Mouse (Mus musculus) heart, postnatal 0 days (tissue): ENCODE measurements around the gene Hspb11. TPM values are rescaled to one million over a fixed set of nuclear protein-coding genes. Genes with fewer than 3 reads are reported as not detected.
A peak's percentile ranks its signal among the peaks of the same experiment; 100 is the strongest.

Experiments used
- ATAC-seq: fragments of 200-750 bp; cut with Nextera tagmentation; 2 replicates; pipeline ENCODE4 v1.8.0; 2017; ENCODE audit warnings: low read depth, moderate number of reproducible peaks, moderate library complexity; ENCODE audit not compliant: insufficient read depth
- DNase-seq: peaks from one replicate; pipeline ENCODE4 v3.0.0-alpha.2; 2016; ENCODE audit warnings: low spot score
- H3K27ac ChIP-seq: fragments of 300-500 bp; sonication (generic); 2 replicates; pipeline ENCODE4 v1.5.1; 2014; ENCODE audit warnings: low read depth, mild to moderate bottlenecking
- H3K27me3 ChIP-seq: fragments of 300-500 bp; sonication (generic); 2 replicates; pipeline ENCODE4 v1.6.1; 2014; ENCODE audit warnings: low read length, mixed read lengths; ENCODE audit not compliant: control insufficient read depth, insufficient read depth
- H3K36me3 ChIP-seq: fragments of 300-500 bp; sonication (generic); replicated peaks from 2 replicates; pipeline ENCODE4 v1.6.1; 2014; ENCODE audit warnings: low read length, mixed read lengths; ENCODE audit not compliant: control insufficient read depth, insufficient read depth
- H3K4me1 ChIP-seq: fragments of 300-500 bp; sonication (generic); 2 replicates; pipeline ENCODE4 v1.6.1; 2014; ENCODE audit warnings: antibody characterized with exemption; ENCODE audit not compliant: control insufficient read depth, insufficient read depth
- H3K4me2 ChIP-seq: fragments of 300-500 bp; sonication (generic); 2 replicates; pipeline ENCODE4 v1.6.1; 2014; ENCODE audit warnings: low read depth, mild to moderate bottlenecking, low read length, moderate library complexity
- H3K4me3 ChIP-seq: fragments of 300-500 bp; sonication (generic); 2 replicates; pipeline ENCODE4 v1.5.1; 2014; ENCODE audit warnings: low read depth, low read length
- H3K9ac ChIP-seq: fragments of 300-500 bp; sonication (generic); replicated peaks from 2 replicates; pipeline ENCODE4 v1.6.1; 2014; ENCODE audit warnings: low read depth, low read length, mixed read lengths
- H3K9me3 ChIP-seq: fragments of 300-500 bp; sonication (generic); replicated peaks from 2 replicates; pipeline ENCODE4 v1.6.1; 2016; ENCODE audit warnings: low read length; ENCODE audit not compliant: control insufficient read depth
- CTCF ChIP-seq: IDR thresholded peaks from 2 replicates; pipeline ENCODE4 v1.5.1; 2016; ENCODE audit warnings: antibody characterized with exemption, control low read depth, low read depth
- EP300 ChIP-seq: IDR thresholded peaks from 2 replicates; pipeline ENCODE4 v1.6.1; 2016; ENCODE audit warnings: antibody characterized with exemption, low read depth
- WGBS: fragments of 180-500 bp; shearing (Covaris S2); extraction: QIAGEN DNeasy Blood & Tissue Kit; methylation state at CpG from one replicate; pipeline ENCODE4 v1.1.7; 2014; 5-methylcytosine and 5-hydroxymethylcytosine counted together
- polyA plus RNA-seq: library from polyadenylated mRNA; unstranded; fragments of >200 nt; fragmentation: Nextera tagmentation; extraction: Ambion mirVana; gene quantifications from 2 replicates; pipeline ENCODE4 v1.2.1, GENCODE M21; 2015
- total RNA-seq: library from RNA; depleted of rRNA; stranded (reverse); fragments of >200 nt; gene quantifications from 2 replicates; pipeline ENCODE4 v1.2.3, GENCODE M21; 2014; ENCODE audit warnings: low replicate concordance; rRNA removed

The Hspb11 gene
- total RNA-seq (4.9 and 37.5 TPM in 2 replicates), polyA plus RNA-seq (35.0 and 35.6 TPM in 2 replicates)

DNA sequence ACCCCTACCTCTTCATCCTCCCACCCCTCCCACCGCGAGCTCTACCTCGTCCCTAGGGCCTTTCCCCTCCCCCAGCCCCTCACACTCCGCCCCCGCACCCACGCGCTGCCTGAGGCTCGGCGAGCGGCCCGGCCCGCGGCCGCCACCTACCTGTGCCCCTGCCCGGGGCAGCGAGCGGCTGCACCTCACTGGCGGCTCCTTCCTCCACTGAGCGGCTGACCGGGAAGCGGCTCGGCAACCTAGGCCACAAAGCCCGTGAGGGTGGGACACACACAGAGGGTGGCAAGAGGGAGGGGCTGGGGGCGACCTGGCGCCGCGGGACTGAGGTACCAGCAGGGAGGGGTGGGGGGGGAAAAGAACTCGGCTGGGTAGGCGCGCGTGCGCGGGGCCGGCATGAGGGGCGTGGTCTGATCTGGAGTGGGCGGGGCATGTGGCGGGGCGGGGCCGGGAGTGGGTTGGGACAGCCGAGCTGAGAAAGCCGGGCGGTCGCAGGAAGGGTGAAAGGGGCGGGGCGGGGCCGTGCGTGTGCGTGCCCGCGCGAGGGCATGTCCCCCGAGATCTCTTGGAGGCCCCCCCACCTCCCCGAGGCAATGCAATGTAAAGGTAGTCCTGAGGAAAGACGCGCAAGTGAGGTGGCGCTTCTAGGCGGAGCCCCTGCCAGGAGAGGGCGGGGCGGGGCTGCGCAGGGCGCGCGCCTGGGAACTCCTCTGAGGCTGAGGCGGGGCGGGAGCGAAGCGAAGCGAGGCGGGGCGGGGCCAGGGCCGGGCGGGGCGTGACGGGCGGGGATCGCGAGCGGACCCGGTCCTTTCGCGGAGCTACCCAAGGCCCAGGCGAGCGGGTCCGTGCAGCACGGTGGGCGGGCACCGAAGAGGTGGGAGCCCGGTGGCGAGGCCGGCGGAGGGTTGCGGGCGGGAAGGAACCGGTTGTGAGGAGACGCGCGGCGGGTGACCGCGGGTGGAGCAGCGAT lies at the start of gene Hspb11, which contains the start of gene Lrrc42:
Gene Hspb11, plus strand, starts transcription at position 469 of the 967 bp plus-strand sequence.
Gene Lrrc42, minus strand, starts transcription at position 408 of the 967 bp plus-strand sequence.
- H3K36me3 ChIP-seq = no peaks in the 10 kb centered on the region
- peak; percentile 26; the same call in 1 of the 2 replicates for TF ChIP-seq CTCF
- no peak for TF ChIP-seq EP300
- peak within 1 kb of the TSS; percentile 82 for H3K27ac ChIP-seq
- H3K9ac ChIP-seq = peak within 1 kb of the TSS; percentile 76
- DNase-seq (peak; percentile 97), ATAC-seq (peak; percentile 97)
- H3K4me1 ChIP-seq = peaks cover 14% of the 10 kb centered on the region
- no peaks in the 10 kb centered on the region for H3K27me3 ChIP-seq
- H3K4me2 ChIP-seq = peak within 1 kb of the TSS; percentile 97
- H3K4me3 ChIP-seq = peak within 1 kb of the TSS; percentile 83
- under 1% methylated on average over 75 of the region's 101 CpGs for WGBS
- no peaks in the 10 kb centered on the region for H3K9me3 ChIP-seq

DNA sequence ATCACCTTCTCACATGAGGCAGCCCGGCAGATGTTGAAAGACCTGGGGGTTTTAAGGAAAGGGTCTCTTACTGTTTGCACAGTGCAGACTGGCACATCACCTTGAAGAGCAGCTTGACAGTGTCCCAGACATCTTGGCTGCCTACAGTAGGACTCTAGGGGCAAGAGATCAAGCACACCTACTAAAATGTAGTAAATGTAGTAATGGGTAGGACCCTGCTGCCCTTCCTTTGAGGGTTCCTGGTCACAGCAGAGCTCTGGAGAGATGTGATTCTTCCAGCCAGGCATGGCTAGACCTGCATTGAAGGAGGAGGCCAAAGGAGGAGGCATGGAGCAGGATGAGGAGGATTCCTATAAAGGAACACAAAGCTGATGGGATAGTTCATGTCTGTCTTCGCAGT lies 46.4 kb upstream of the Hspb11 start:
- Histone ChIP-seq H3K9me3 (no peaks in the 10 kb centered on the region), H3K36me3 (peaks cover 26% of the 10 kb centered on the region), H3K4me3 (no peak overlapping the region), H3K4me2 (no peak overlapping the region), H3K27ac (no peak overlapping the region), H3K9ac (no peak overlapping the region), H3K4me1 (no peaks in the 10 kb centered on the region), H3K27me3 (peaks cover 23% of the 10 kb centered on the region; the same call in 1 of the 2 replicates)
- no peak for TF ChIP-seq CTCF
- no peak for TF ChIP-seq EP300
- DNase-seq = no peak
- no peak for ATAC-seq
- 96% methylated on average over 2 of the region's 2 CpGs for WGBS

DNA sequence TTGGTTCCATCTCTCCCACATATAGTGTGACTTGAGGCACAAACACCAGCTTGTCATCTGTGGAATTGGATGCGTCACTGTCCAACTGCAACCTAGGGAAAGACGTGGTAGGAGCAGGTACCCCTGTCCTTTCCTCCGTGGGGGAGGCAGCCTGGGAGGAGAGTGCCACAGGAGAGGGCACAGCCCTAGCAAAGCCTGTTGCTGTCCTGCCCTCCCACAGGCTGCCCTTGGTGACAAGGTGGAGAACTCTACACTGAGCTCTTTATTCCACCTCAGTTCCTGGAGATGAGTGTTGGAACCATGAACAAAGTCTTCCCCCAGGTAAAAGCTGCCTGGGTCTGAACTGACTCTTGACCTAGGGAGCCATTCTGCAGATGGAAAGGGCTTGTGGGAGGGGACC lies 44.5 kb upstream of the Hspb11 start, which contains the start of gene Ldlrad1:
Gene Ldlrad1, plus strand, starts transcription at position 301 of the 400 bp plus-strand sequence.
- TF ChIP-seq CTCF = no peak
- no peak for TF ChIP-seq EP300
- Histone ChIP-seq H3K36me3 (peaks cover 15% of the 10 kb centered on the region; the same call in 1 of the 2 replicates), H3K4me3 (no peak within 1 kb of the TSS), H3K4me1 (no peaks in the 10 kb centered on the region), H3K27ac (no peak within 1 kb of the TSS), H3K27me3 (peaks cover 41% of the 10 kb centered on the region), H3K9ac (no peak within 1 kb of the TSS), H3K4me2 (no peak within 1 kb of the TSS), H3K9me3 (no peaks in the 10 kb centered on the region)
- 83% methylated on average over 3 of the region's 3 CpGs for WGBS
- ATAC-seq (no peak), DNase-seq (no peak)

- ATAC-seq (no peak), DNase-seq (no peak)
- Histone ChIP-seq H3K4me1 (no peaks in the 10 kb centered on the region), H3K27ac (no peak overlapping the region), H3K4me2 (no peak overlapping the region), H3K9ac (no peak overlapping the region), H3K27me3 (peaks cover 58% of the 10 kb centered on the region), H3K36me3 (0 out of 2 replicates have a peak, but pooled peaks cover 15% of the 10 kb centered on the region), H3K9me3 (no peaks in the 10 kb centered on the region), H3K4me3 (no peak overlapping the region)
- no peak for TF ChIP-seq EP300
- no peak for TF ChIP-seq CTCF
- 72% methylated on average over 5 of the region's 5 CpGs for WGBS
Measured at GRCm38 (mm10) chr4:107210483-107211097, 42.8 kb upstream of the Hspb11 start.

DNA sequence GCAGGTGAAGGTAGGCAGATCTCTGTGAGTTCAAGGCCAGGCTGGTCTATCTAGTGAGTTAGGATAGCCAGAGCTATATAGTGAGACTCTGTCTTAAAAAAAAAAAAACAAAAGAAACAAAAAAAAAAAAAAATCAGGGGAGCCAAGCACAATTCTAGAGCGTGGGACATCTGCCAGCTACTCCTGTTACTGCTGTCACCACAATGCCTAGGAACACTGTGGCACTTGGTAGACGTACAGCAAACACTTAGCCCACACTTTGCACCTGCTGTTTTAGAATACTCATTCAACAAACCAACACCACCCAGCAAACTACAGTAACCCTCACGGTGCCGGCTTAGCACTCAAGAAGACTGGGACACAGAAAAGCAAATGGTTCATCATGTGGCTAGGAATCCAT lies 41.9 kb upstream of the Hspb11 start:
- no peaks in the 10 kb centered on the region for H3K9me3 ChIP-seq
- no peak overlapping the region for H3K4me2 ChIP-seq
- H3K27me3 ChIP-seq = peaks cover 67% of the 10 kb centered on the region
- H3K36me3 ChIP-seq = 0 out of 2 replicates have a peak, but pooled peaks cover 12% of the 10 kb centered on the region
- WGBS = 44% methylated on average over 4 of the region's 4 CpGs
- H3K4me3 ChIP-seq = no peak overlapping the region
- TF ChIP-seq EP300 = no peak
- no peak for TF ChIP-seq CTCF
- ATAC-seq (peak; percentile 40; the same call in 1 of the 2 replicates), DNase-seq (no peak)
- no peaks in the 10 kb centered on the region for H3K4me1 ChIP-seq
- H3K9ac ChIP-seq = no peak overlapping the region
- H3K27ac ChIP-seq = no peak overlapping the region
